Mouse (Mus musculus): ENCODE data around the gene Cct3.
"Not testable (repeated sequence)": the region's sequence is repeated elsewhere in the genome, so short reads cannot be mapped to it uniquely, and the experiment has no call there.

Cct3 gene

DNA sequence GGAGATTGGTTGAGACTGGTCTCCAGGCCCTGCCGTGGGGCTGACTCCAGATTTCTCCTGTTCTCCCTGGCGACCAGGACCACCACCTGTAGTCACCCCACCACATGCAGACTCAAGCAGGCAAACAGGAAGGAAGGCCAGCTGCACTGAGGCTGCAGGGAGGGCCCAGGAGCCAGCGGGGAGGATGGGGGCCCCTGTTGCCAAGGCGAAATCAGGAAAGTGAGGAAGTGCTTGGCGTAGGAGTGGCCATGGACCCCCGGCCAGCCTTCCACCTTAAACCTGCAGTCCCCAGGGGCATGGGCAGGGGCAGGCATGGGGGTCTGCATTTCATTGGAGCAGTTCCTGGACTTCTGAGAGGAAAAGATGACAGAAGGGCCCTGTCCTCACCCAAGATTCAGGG is 64.2 kb downstream of the Cct3 start:
- no peak for DNase-seq (ENCODE audit: low spot score)

DNA sequence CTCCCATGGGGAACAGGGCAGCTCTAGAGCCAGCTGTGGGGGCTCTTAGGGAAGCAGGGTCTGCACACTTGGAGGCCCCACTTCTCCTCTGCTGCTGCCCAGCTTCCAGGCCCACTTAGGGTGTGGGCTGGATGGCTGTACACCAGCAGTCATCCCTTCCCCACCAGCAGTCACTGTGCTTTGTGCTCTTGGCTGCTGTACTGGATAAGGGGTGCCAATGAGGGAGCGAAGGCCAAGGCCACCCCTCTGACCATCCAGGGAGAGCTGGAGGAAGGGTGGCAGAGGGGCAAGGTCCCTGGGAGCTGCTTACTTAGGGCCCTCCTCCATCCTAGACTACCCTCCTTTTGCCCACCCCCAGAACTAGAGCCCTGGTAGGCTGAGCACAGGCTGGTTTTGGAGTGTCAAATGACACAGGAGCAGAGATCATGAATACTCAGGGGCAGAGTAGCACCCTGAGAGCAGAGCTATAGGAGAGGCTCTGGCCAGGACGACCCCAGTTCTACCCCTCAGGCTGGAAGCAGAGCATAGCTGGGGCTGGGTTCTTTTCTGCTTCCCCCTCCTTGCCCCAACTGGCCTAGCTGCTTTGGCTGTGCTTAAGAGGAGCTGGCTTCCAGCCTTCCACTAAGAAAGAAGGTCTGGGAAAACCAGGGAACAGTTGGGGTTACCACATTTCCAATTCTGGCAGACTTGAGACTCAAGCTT is 64.8 kb downstream of the Cct3 start:
- DNase-seq (ENCODE audit: low spot score), result no peak

DNA sequence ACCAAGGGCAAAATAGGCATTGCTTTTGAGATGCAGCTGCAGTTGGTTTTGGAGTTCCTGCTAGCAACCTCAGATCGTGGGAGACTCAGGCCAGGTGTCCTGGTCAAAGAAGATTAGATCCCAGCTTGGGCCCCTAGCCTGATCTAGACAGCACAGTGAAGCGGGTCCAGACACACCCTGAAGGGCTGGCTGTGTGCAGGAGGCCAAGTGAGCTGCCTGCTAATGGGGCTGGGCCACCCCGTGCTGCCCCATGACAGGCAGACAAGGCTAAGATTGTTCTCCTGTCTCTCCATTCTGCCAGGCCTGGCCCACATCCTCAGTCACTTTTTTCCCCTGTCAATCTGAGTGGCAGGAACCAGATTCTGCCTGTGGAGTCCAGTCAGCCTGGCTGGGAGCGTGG is 66.8 kb downstream of the Cct3 start:
- no peak for DNase-seq (ENCODE audit: low spot score)

DNA sequence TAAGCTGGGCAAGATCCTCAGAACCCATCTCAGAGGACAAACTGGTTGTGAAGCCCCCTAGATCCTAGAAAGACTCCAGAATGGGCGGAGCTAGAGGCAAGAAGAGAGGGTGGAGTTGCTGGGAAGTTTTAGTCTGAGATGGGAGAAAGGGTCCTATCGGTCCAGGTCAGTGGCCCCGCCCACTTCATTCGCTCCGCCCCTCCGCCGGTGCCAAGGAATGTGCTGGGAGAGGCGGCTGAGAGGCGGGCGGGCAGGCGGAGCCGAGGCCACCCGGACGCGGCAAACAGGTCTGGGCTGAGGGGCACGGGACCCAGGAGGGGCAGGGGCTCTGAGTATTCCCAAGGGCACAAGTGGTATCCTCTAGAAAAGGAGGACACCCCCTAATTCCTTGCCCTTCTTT is 67.4 kb downstream of the Cct3 start, which contains the start of gene Paqr6:
Gene Paqr6 (plus strand): TSS at position 248 of the 400 bp plus-strand sequence.
- DNase-seq (ENCODE audit: low spot score), result no peak

DNA sequence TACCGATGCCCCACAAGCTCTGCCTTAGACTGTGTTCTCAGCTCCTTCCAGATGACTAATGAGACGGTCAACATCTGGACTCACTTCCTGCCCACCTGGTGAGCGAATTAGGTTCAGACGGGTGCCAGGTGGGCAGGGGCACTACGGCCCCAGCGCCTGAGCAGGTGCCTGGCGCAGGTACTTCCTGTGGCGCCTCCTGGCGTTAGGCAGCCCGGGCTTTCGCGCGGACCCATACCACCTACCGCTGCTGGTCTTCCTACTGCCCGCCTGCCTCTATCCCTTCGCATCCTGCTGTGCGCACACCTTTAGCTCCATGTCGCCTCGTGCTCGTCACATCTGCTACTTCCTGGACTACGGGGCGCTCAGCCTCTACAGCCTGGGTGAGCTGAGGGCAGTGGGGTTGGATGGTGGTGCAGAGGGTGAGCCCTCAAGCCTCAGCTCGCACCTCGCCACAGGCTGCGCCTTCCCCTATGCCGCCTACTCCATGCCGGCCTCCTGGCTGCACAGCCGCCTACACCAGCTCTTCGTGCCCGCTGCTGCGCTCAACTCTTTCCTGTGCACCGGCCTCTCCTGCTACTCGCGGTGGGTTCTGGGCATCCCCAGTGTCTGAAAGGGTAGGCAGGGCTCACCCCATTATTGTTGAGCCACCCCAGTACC is 68.9 kb downstream of the Cct3 start:
- no peak for DNase-seq (ENCODE audit: low spot score)

DNA sequence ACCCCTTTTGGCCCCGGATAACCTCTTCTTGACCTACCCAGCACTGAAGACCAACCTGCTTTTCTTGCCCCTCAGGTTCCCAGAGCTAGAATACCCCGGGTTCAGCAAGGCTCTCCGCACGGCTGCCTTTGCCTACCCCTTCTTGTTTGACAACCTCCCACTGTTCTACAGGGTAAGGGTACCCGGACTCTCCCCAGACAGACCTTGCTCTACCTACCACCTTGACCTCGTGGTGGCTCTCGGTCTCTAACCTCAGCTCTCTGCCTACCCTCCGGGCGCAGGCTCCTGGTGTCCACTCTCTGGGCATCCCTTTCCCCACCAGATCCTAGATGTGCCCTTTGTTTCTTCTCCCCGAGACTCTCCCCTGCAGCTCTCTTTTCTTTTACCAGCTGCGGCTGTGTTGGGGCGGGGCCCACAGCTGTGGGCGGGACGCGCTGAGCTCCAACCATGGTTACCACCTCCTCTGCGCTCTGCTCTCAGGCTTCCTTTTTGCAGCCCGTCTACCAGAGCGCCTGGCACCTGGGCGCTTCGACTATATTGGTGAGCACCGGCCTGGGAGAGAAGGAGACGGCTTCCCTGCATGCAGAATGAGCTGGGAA is 70.0 kb downstream of the Cct3 start:
- DNase-seq (ENCODE audit: low spot score), result not testable (repeated sequence)

DNA sequence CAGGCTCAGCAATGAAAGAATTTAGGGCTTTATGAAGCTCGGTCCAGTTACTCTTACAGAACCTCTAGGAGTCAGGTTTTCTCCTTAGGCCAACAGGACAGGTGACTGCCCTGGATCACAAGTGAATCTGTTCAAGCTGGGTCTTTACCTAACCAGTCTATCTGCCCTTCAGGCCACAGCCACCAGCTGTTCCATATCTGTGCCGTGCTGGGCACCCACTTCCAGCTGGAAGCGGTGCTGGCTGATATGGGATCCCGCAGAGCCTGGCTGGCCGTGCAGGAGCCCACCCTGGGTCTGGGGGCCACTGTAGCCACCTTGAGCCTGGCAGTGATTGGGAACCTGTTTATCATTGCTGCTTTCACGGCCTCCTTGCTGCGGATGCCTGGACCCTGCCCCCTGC is 70.6 kb downstream of the Cct3 start:
- DNase-seq (ENCODE audit: low spot score), result not testable (repeated sequence)

DNA sequence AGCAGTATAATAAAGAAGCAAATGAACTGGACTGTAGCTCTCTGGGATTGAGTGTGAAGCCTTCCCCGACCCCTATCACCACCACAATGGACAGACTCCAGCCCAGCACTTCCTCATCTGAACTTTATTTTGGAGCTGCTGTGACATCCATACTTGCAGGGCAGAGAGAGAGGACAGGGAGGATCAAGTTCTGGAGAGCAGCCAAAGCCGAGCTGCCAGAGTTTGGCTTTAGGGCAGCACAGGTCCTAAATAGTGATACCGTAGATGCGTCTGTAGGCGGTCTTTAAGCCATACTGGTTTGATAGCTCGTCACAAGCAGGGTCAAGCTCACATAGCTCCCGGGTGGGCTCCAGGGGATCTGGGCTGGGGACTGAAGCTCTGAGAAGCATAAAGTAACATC is 71.6 kb downstream of the Cct3 start:
- not testable (repeated sequence) for DNase-seq (ENCODE audit: low spot score)
